Mouse (Mus musculus) MEL (cell line): ENCODE results near the gene C1qtnf5. TPM values are rescaled to one million over a fixed set of nuclear protein-coding genes. Genes with fewer than 3 reads are reported as not detected.
A peak's percentile ranks its signal among the peaks of the same experiment; 100 is the strongest.
"Not testable (repeated sequence)": the region's sequence is repeated elsewhere in the genome, so short reads cannot be mapped to it uniquely, and the experiment has no call there.

ENCODE experiments used
- DNase-seq: peaks from one replicate; pipeline ENCODE4 v3.0.0; 2011; ENCODE audit warnings: low read depth, low spot score
- H3K27ac ChIP-seq: 2 replicates; pipeline ENCODE4 v1.5.1; 2012; ENCODE audit warnings: low read depth, mild to moderate bottlenecking, control low read depth, low read length, moderate library complexity; ENCODE audit not compliant: control insufficient read depth
- H3K27me3 ChIP-seq, 2 experiments: fragments of 150-350 bp in 1 of 2; sonication (generic) in 1 of 2; 2 replicates each; pipeline ENCODE4 v1.6.1; 2012; ENCODE audit warnings: low read length in 2 of 2, mild to moderate bottlenecking in 2 of 2, improper control_type of control experiment in 1 of 2, moderate library complexity in 1 of 2; ENCODE audit not compliant: insufficient read depth in 2 of 2, control insufficient read depth in 1 of 2
- H3K36me3 ChIP-seq, 2 experiments: 2 replicates each; pipeline ENCODE4 v1.6.1; 2012 to 2014; ENCODE audit warnings: low read length in 2 of 2, improper control_type of control experiment in 1 of 2, inconsistent platforms in 1 of 2, mild to moderate bottlenecking in 1 of 2; ENCODE audit not compliant: insufficient read depth in 2 of 2, control insufficient read depth in 1 of 2
- H3K4me1 ChIP-seq, 2 experiments: fragments of 150-350 bp in 1 of 2; sonication (generic) in 1 of 2; 2 replicates each; pipeline ENCODE4 v1.6.1; 2012; ENCODE audit warnings: low read length in 2 of 2, improper control_type of control experiment in 1 of 2, mild to moderate bottlenecking in 1 of 2; ENCODE audit not compliant: insufficient read depth in 2 of 2, control insufficient read depth in 1 of 2
- H3K4me3 ChIP-seq, 2 experiments: fragments of 150-350 bp in 1 of 2; sonication (generic) in 1 of 2; 2 replicates each; pipeline ENCODE4 v1.5.1; 2012; ENCODE audit warnings: low read depth in 2 of 2, low read length in 2 of 2, mild to moderate bottlenecking in 2 of 2, moderate library complexity in 2 of 2, control low read depth in 1 of 2, improper control_type of control experiment in 1 of 2; ENCODE audit not compliant: control insufficient read depth in 1 of 2, insufficient read depth in 1 of 2
- H3K79me2 ChIP-seq: 2 replicates; pipeline ENCODE4 v1.6.1; 2012; ENCODE audit warnings: mild to moderate bottlenecking, low read length, moderate library complexity; ENCODE audit not compliant: control insufficient read depth, poor library complexity, insufficient read depth
- H3K9ac ChIP-seq: 2 replicates; pipeline ENCODE4 v1.6.1; 2012; ENCODE audit warnings: low read depth, mild to moderate bottlenecking, control low read depth, low read length, moderate library complexity; ENCODE audit not compliant: control insufficient read depth, poor library complexity, severe bottlenecking
- H3K9me3 ChIP-seq: fragments of 150-350 bp; sonication (generic); replicated peaks from 2 replicates; pipeline ENCODE4 v1.6.1; 2012; ENCODE audit warnings: mild to moderate bottlenecking, low read length, improper control_type of control experiment, moderate library complexity; ENCODE audit not compliant: insufficient read depth
- BHLHE40 ChIP-seq: IDR thresholded peaks from 2 replicates; pipeline ENCODE4 v1.6.1; 2012; ENCODE audit warnings: low read depth, mild to moderate bottlenecking, inconsistent platforms, low read length, improper control_type of control experiment, borderline replicate concordance
- CHD2 ChIP-seq: IDR thresholded peaks from 2 replicates; pipeline ENCODE4 v1.6.1; 2011; ENCODE audit warnings: low read length, improper control_type of control experiment
- CTCF ChIP-seq, 3 experiments: IDR thresholded peaks in 2 of 3; conservative IDR thresholded peaks in 1 of 3; 2 replicates each; pipeline ENCODE4 v1.5.1; 2011 to 2012; ENCODE audit warnings: low read length in 3 of 3, low read depth in 2 of 3, mild to moderate bottlenecking in 2 of 3, improper control_type of control experiment in 1 of 3, inconsistent platforms in 1 of 3, mixed read lengths in 1 of 3, moderate library complexity in 1 of 3; ENCODE audit not compliant: control insufficient read depth in 1 of 3, insufficient read depth in 1 of 3, poor library complexity in 1 of 3, severe bottlenecking in 1 of 3
- E2F4 ChIP-seq: IDR thresholded peaks from 2 replicates; pipeline ENCODE4 v1.6.1; 2011; ENCODE audit warnings: low read depth, low read length, improper control_type of control experiment, borderline replicate concordance
- ELF1 ChIP-seq: IDR thresholded peaks from 2 replicates; pipeline ENCODE4 v1.6.1; 2014; ENCODE audit warnings: low read depth, mild to moderate bottlenecking, inconsistent platforms, low read length, improper control_type of control experiment, moderate library complexity
- ETS1 ChIP-seq: IDR thresholded peaks from 2 replicates; pipeline ENCODE4 v1.6.1; 2012; ENCODE audit warnings: low read depth, mild to moderate bottlenecking, inconsistent platforms, low read length, improper control_type of control experiment, moderate library complexity
- GATA1 ChIP-seq: IDR thresholded peaks from 2 replicates; pipeline ENCODE4 v1.6.1; 2011; ENCODE audit warnings: low read depth, low read length, improper control_type of control experiment
- HCFC1 ChIP-seq: IDR thresholded peaks from 2 replicates; pipeline ENCODE4 v1.6.1; 2012; ENCODE audit warnings: low read depth, mild to moderate bottlenecking, inconsistent platforms, low read length, improper control_type of control experiment, moderate library complexity
- JUND ChIP-seq: IDR thresholded peaks from 2 replicates; pipeline ENCODE4 v1.6.1; 2011; ENCODE audit warnings: low read depth, mild to moderate bottlenecking, improper control_type of control experiment, low read length
- MAX ChIP-seq: IDR thresholded peaks from 2 replicates; pipeline ENCODE4 v1.6.1; 2011; ENCODE audit warnings: low read length, improper control_type of control experiment
- MAZ ChIP-seq: IDR thresholded peaks from 2 replicates; pipeline ENCODE4 v1.6.1; 2012; ENCODE audit warnings: low read depth, mild to moderate bottlenecking, inconsistent platforms, low read length, improper control_type of control experiment
- MEF2A ChIP-seq: IDR thresholded peaks from 2 replicates; pipeline ENCODE4 v1.6.1; 2014; ENCODE audit warnings: low read depth, mild to moderate bottlenecking, inconsistent platforms, low read length, improper control_type of control experiment; ENCODE audit not compliant: poor library complexity, insufficient replicate concordance, severe bottlenecking; ENCODE audit errors: extremely low read depth
- MYB ChIP-seq: IDR thresholded peaks from 2 replicates; pipeline ENCODE4 v1.6.1; 2011; ENCODE audit warnings: mild to moderate bottlenecking, low read depth, low read length, improper control_type of control experiment
- MYC ChIP-seq: IDR thresholded peaks from 2 replicates; pipeline ENCODE4 v1.6.1; 2011; ENCODE audit warnings: low read depth, mild to moderate bottlenecking, low read length, improper control_type of control experiment, moderate library complexity
- NELFE ChIP-seq: IDR thresholded peaks from 2 replicates; pipeline ENCODE4 v1.6.1; 2011; ENCODE audit warnings: low read depth, low read length, improper control_type of control experiment
- NRF1 ChIP-seq: IDR thresholded peaks from 2 replicates; pipeline ENCODE4 v1.6.1; 2014; ENCODE audit warnings: low read depth, mild to moderate bottlenecking, inconsistent platforms, low read length, improper control_type of control experiment, moderate library complexity; ENCODE audit not compliant: poor library complexity, insufficient read depth, severe bottlenecking
- POLR2A ChIP-seq, 2 experiments: IDR thresholded peaks; 2 replicates each; pipeline ENCODE4 v1.6.1; 2011 to 2012; ENCODE audit warnings: low read length in 2 of 2, mild to moderate bottlenecking in 2 of 2, control low read depth in 1 of 2, improper control_type of control experiment in 1 of 2, low read depth in 1 of 2, moderate library complexity in 1 of 2; ENCODE audit not compliant: control insufficient read depth in 1 of 2, insufficient read depth in 1 of 2, poor library complexity in 1 of 2
- POLR2AphosphoS2 ChIP-seq: IDR thresholded peaks from 2 replicates; pipeline ENCODE4 v1.6.1; 2011; ENCODE audit warnings: low read length, improper control_type of control experiment
- POLR2AphosphoS5 ChIP-seq: IDR thresholded peaks from 2 replicates; pipeline ENCODE4 v1.6.1; 2012; ENCODE audit warnings: low read depth, borderline replicate concordance, mild to moderate bottlenecking, inconsistent platforms, low read length, moderate library complexity, mixed read lengths
- RAD21 ChIP-seq: IDR thresholded peaks from 2 replicates; pipeline ENCODE4 v1.6.1; 2011; ENCODE audit warnings: mild to moderate bottlenecking, low read depth, low read length, improper control_type of control experiment
- RCOR1 ChIP-seq: IDR thresholded peaks from 2 replicates; pipeline ENCODE4 v1.6.1; 2012; ENCODE audit warnings: low read depth, mild to moderate bottlenecking, inconsistent platforms, low read length, improper control_type of control experiment
- SIN3A ChIP-seq: IDR thresholded peaks from 2 replicates; pipeline ENCODE4 v1.6.1; 2012; ENCODE audit warnings: low read length, improper control_type of control experiment, inconsistent platforms
- SMC3 ChIP-seq: IDR thresholded peaks from 2 replicates; pipeline ENCODE4 v1.6.1; 2011; ENCODE audit warnings: low read depth, low read length, improper control_type of control experiment
- TAL1 ChIP-seq: IDR thresholded peaks from 2 replicates; pipeline ENCODE4 v1.6.1; 2012; ENCODE audit warnings: mild to moderate bottlenecking, inconsistent platforms, low read length, moderate library complexity, mixed read lengths
- TBP ChIP-seq: IDR thresholded peaks from 2 replicates; pipeline ENCODE4 v1.8.0; 2011; ENCODE audit warnings: low read depth, low read length, improper control_type of control experiment
- TCF12 ChIP-seq: IDR thresholded peaks from 2 replicates; pipeline ENCODE4 v1.6.1; 2014; ENCODE audit warnings: low read depth, mild to moderate bottlenecking, inconsistent platforms, low read length, improper control_type of control experiment, moderate library complexity
- UBTF ChIP-seq: IDR thresholded peaks from 2 replicates; pipeline ENCODE4 v1.6.1; 2012; ENCODE audit warnings: low read depth, mild to moderate bottlenecking, inconsistent platforms, low read length, improper control_type of control experiment, moderate library complexity, borderline replicate concordance; ENCODE audit not compliant: insufficient read depth
- USF1 ChIP-seq: IDR thresholded peaks from 2 replicates; pipeline ENCODE4 v1.6.1; 2014; ENCODE audit warnings: low read depth, mild to moderate bottlenecking, inconsistent platforms, low read length, improper control_type of control experiment, moderate library complexity
- ZC3H11A ChIP-seq: IDR thresholded peaks from 2 replicates; pipeline ENCODE4 v1.6.1; 2012; ENCODE audit warnings: low read depth, mild to moderate bottlenecking, inconsistent platforms, low read length, improper control_type of control experiment
- ZKSCAN1 ChIP-seq: IDR thresholded peaks from 2 replicates; pipeline ENCODE4 v1.6.1; 2012; ENCODE audit warnings: low read depth, mild to moderate bottlenecking, inconsistent platforms, low read length, improper control_type of control experiment, moderate library complexity
- ZMIZ1 ChIP-seq: IDR thresholded peaks from 2 replicates; pipeline ENCODE4 v1.6.1; 2012; ENCODE audit warnings: low read depth, mild to moderate bottlenecking, inconsistent platforms, low read length, improper control_type of control experiment, moderate library complexity
- polyA plus RNA-seq, 2 experiments: library from polyadenylated mRNA; stranded (reverse) in 1 of 2; unstranded in 1 of 2; fragments of >175 nt in 1 of 2; fragments of >200 nt in 1 of 2; gene quantifications; 2 replicates each; pipeline versions ENCODE4 v1.2.1 to v1.2.4; 2012; ENCODE audit warnings: low replicate concordance in 2 of 2, low read depth in 1 of 2; ENCODE audit not compliant: insufficient read length in 2 of 2, insufficient read depth in 1 of 2, missing spikeins in 1 of 2
- total RNA-seq: library from RNA; depleted of rRNA; stranded (reverse); fragments of 300-350 nt; gene quantifications from 2 replicates; pipeline ENCODE4 v1.2.3, GENCODE M21; 2012

C1qtnf5 gene
- total and polyA plus RNA-seq, 3 experiments: 0.13 to 0.19 TPM; not detected in 1

- H3K36me3 ChIP-seq: peaks cover 0 to 14% of the 10 kb centered on the region in 2 experiments; a peak in 2 of 4 replicates
- not testable (repeated sequence) for H3K9me3 ChIP-seq, DNase-seq, H3K27me3 ChIP-seq
- peaks cover 0 to 21% of the 10 kb centered on the region in 2 experiments; a peak in 3 of 4 replicates for H3K4me1 ChIP-seq
- peak overlapping the region; percentile 28 to 88 for H3K4me3 ChIP-seq
- H3K79me2 ChIP-seq: peaks cover 49% of the 10 kb centered on the region
- H3K27ac ChIP-seq: peak overlapping the region; percentile 21; the same call in 1 of the 2 replicates
- H3K9ac ChIP-seq: peak overlapping the region; percentile 96
These were observed 4.9 kb downstream of the C1qtnf5 start for GRCm38 (mm10) chr9:44111909-44112308.

- Histone ChIP-seq H3K9ac (peak within 1 kb of the TSS; percentile 96), H3K27me3 (no peaks in the 10 kb centered on the region), H3K4me1 (peaks cover 0 to 21% of the 10 kb centered on the region in 2 experiments; a peak in 3 of 4 replicates), H3K79me2 (peaks cover 38% of the 10 kb centered on the region), H3K4me3 (peak within 1 kb of the TSS; percentile 54 to 88), H3K27ac (peak within 1 kb of the TSS; percentile 58), H3K9me3 (no peaks in the 10 kb centered on the region), H3K36me3 (peaks cover 0 to 14% of the 10 kb centered on the region in 2 experiments; a peak in 2 of 4 replicates)
- peak; percentile 99 for DNase-seq
- TF ChIP-seq USF1 (no peak), POLR2A (IDR thresholded peaks at IDR 0.05; ENCODE audit: control insufficient read depth in 1 of 2, insufficient read depth in 1 of 2, low read depth in 1 of 2, low read length in 2 of 2, poor library complexity in 1 of 2) (peak; percentile 43 to 59; a peak in 1 of 4 replicates), ZKSCAN1 (no peak), MYC (no peak), TAL1 (no peak), E2F4 (peak; percentile 79), SMC3 (no peak), JUND (no peak), ELF1 (no peak), TCF12 (peak; percentile 45; the same call in 1 of the 2 replicates), BHLHE40 (no peak), ETS1 (no peak), POLR2AphosphoS2 (no peak), NRF1 (no peak), CHD2 (peak; percentile 86), HCFC1 (peak; percentile 84), MYB (no peak), MAX (peak; percentile 61; the same call in 1 of the 2 replicates), TBP (peak; percentile 79), POLR2AphosphoS5 (no peak), RCOR1 (no peak), ZC3H11A (no peak), NELFE (no peak), RAD21 (no peak), CTCF (IDR thresholded peaks at IDR 0.05 in 2 of 3, conservative IDR thresholded peaks at IDR 0.05 in 1 of 3; ENCODE audit: control insufficient read depth in 1 of 3, insufficient read depth in 1 of 3, low read depth in 2 of 3, low read length in 3 of 3, poor library complexity in 1 of 3, severe bottlenecking in 1 of 3) (no peak), ZMIZ1 (no peak), MEF2A (no peak), GATA1 (no peak), SIN3A (peak; percentile 92), UBTF (no peak), MAZ (peak; percentile 69; the same call in 1 of the 2 replicates)
These were observed 6.2 kb downstream of the C1qtnf5 start, which contains the start of the genes Gm49380 and Rnf26 for GRCm38 (mm10) chr9:44113105-44113789. TSS of gene Gm49380 (minus strand) at chr9:44113500. TSS of gene Rnf26 (minus strand) at chr9:44113517.
